Mouse (Mus musculus) brain, embryonic 14.5 days (tissue): ENCODE results near the gene Lsm11.

Source experiments
- CTCF ChIP-seq: fragments of 200-500 bp; IDR thresholded peaks from 2 replicates; pipeline ENCODE4 v1.5.1; 2012; ENCODE audit warnings: inconsistent platforms, mild to moderate bottlenecking, moderate library complexity, borderline replicate concordance; ENCODE audit not compliant: insufficient read depth, insufficient read length; ENCODE audit errors: extremely low read depth
- POLR2A ChIP-seq: fragments of 200-500 bp; IDR thresholded peaks from 2 replicates; pipeline ENCODE4 v1.6.1; 2012; ENCODE audit warnings: mild to moderate bottlenecking, inconsistent platforms, borderline replicate concordance; ENCODE audit not compliant: poor library complexity, insufficient read depth, insufficient read length, severe bottlenecking; ENCODE audit errors: extremely low read depth

GRCm38 (mm10) chr11:45946796-45947195 is 2.1 kb upstream of the Lsm11 start:
- TF ChIP-seq CTCF (no peak), POLR2A (no peak)
